Mouse (Mus musculus) lung, embryonic 14.5 days (tissue): ENCODE data around the gene Hnrnpa2b1. TPM values are rescaled to one million over a fixed set of nuclear protein-coding genes. Genes with fewer than 3 reads are reported as not detected.

Experiments
- ATAC-seq: fragments of 200-750 bp; cut with Nextera tagmentation; 2 replicates; pipeline ENCODE4 v1.8.0; 2017; ENCODE audit warnings: mild to moderate bottlenecking, moderate TSS enrichment, moderate library complexity; ENCODE audit not compliant: insufficient read depth
- DNase-seq: peaks from one replicate; pipeline ENCODE4 v3.0.0-alpha.2; 2015
- H3K27ac ChIP-seq: fragments of 300-500 bp; sonication (generic); 2 replicates; pipeline ENCODE4 v1.5.1; 2014; ENCODE audit warnings: low read depth, mild to moderate bottlenecking, moderate library complexity
- H3K27me3 ChIP-seq: fragments of 300-500 bp; sonication (generic); 2 replicates; pipeline ENCODE4 v1.6.1; 2014; ENCODE audit warnings: low read length, control low read depth; ENCODE audit not compliant: insufficient read depth
- H3K36me3 ChIP-seq: fragments of 300-500 bp; sonication (generic); 2 replicates; pipeline ENCODE4 v1.6.1; 2014; ENCODE audit warnings: control low read depth; ENCODE audit not compliant: insufficient read depth
- H3K4me1 ChIP-seq: fragments of 300-500 bp; sonication (generic); 2 replicates; pipeline ENCODE4 v1.6.1; 2014; ENCODE audit warnings: antibody characterized with exemption, control low read depth; ENCODE audit not compliant: insufficient read depth
- H3K4me2 ChIP-seq: fragments of 300-500 bp; sonication (generic); 2 replicates; pipeline ENCODE4 v1.6.1; 2014; ENCODE audit warnings: mild to moderate bottlenecking
- H3K4me3 ChIP-seq: fragments of 300-500 bp; sonication (generic); 2 replicates; pipeline ENCODE4 v1.5.1; 2014; ENCODE audit warnings: low read depth, low read length
- H3K9ac ChIP-seq: fragments of 300-500 bp; sonication (generic); 2 replicates; pipeline ENCODE4 v1.6.1; 2014
- H3K9me3 ChIP-seq: fragments of 300-500 bp; sonication (generic); 2 replicates; pipeline ENCODE4 v1.6.1; 2016; ENCODE audit warnings: low read depth, low read length, control low read depth
- CTCF ChIP-seq: IDR thresholded peaks from 2 replicates; pipeline ENCODE4 v1.5.1; 2016; ENCODE audit warnings: antibody characterized with exemption, low read depth
- WGBS: fragments of 180-500 bp; shearing (Covaris S2); extraction: QIAGEN DNeasy Blood & Tissue Kit; methylation state at CpG from one replicate; pipeline ENCODE4 v1.1.7; 2014; 5-methylcytosine and 5-hydroxymethylcytosine counted together
- polyA plus RNA-seq: library from polyadenylated mRNA; unstranded; fragments of >200 nt; fragmentation: Nextera tagmentation; extraction: Ambion mirVana; gene quantifications from 2 replicates; pipeline ENCODE4 v1.2.1, GENCODE M21; 2014

The Hnrnpa2b1 gene
- polyA plus RNA-seq, 1 experiment from 2014 or later = 1,221 TPM

- peak overlapping the region; percentile 61 for H3K4me2 ChIP-seq
- TF ChIP-seq CTCF = no peak
- peaks cover 61% of the 10 kb centered on the region for H3K36me3 ChIP-seq
- peak overlapping the region; percentile 100 for H3K4me3 ChIP-seq
- no peaks in the 10 kb centered on the region for H3K9me3 ChIP-seq
- peak overlapping the region; percentile 100 for H3K27ac ChIP-seq
- H3K27me3 ChIP-seq = no peaks in the 10 kb centered on the region
- H3K9ac ChIP-seq = peak overlapping the region; percentile 100
- H3K4me1 ChIP-seq = peaks cover 8% of the 10 kb centered on the region; the same call in 1 of the 2 replicates
- DNase-seq (peak; percentile 84), ATAC-seq (peak; percentile 10; the same call in 1 of the 2 replicates)
- WGBS = under 1% methylated on average over 63 of the region's 63 CpGs
Measured at GRCm38 (mm10) chr6:51468891-51469561, 668 bp downstream of the Hnrnpa2b1 start.

GRCm38 (mm10) chr6:51467649-51468048 is 2.0 kb downstream of the Hnrnpa2b1 start:
- WGBS = under 1% methylated on average over 2 of the region's 2 CpGs
- Histone ChIP-seq H3K4me3 (peak overlapping the region; percentile 100), H3K27ac (no peak overlapping the region), H3K9me3 (no peaks in the 10 kb centered on the region), H3K36me3 (peaks cover 59% of the 10 kb centered on the region), H3K4me2 (peak overlapping the region; percentile 61), H3K4me1 (0 out of 2 replicates have a peak, but pooled peaks cover 4% of the 10 kb centered on the region), H3K27me3 (no peaks in the 10 kb centered on the region), H3K9ac (peak overlapping the region; percentile 100)
- TF ChIP-seq CTCF = peak; percentile 45
- DNase-seq (peak; percentile 77), ATAC-seq (no peak)

GRCm38 (mm10) chr6:51460363-51460762 is 9.3 kb downstream of the Hnrnpa2b1 start:
- 65% methylated on average over 3 of the region's 3 CpGs for WGBS
- ATAC-seq (no peak), DNase-seq (peak; percentile 45)
- no peaks in the 10 kb centered on the region for H3K4me1 ChIP-seq
- no peaks in the 10 kb centered on the region for H3K27me3 ChIP-seq
- no peak for TF ChIP-seq CTCF
- no peak overlapping the region for H3K4me3 ChIP-seq
- no peaks in the 10 kb centered on the region for H3K9me3 ChIP-seq
- H3K9ac ChIP-seq = no peak overlapping the region
- H3K27ac ChIP-seq = no peak overlapping the region
- H3K4me2 ChIP-seq = no peak overlapping the region
- peaks cover 68% of the 10 kb centered on the region for H3K36me3 ChIP-seq

GRCm38 (mm10) chr6:51460021-51460360 is 9.7 kb downstream of the Hnrnpa2b1 start:
- ATAC-seq (no peak), DNase-seq (no peak)
- H3K27ac ChIP-seq = no peak overlapping the region
- no peak for TF ChIP-seq CTCF
- H3K9ac ChIP-seq = no peak overlapping the region
- no peaks in the 10 kb centered on the region for H3K4me1 ChIP-seq
- WGBS = 76% methylated on average over 4 of the region's 4 CpGs
- no peak overlapping the region for H3K4me2 ChIP-seq
- H3K9me3 ChIP-seq = no peaks in the 10 kb centered on the region
- peaks cover 64% of the 10 kb centered on the region for H3K36me3 ChIP-seq
- H3K4me3 ChIP-seq = no peak overlapping the region
- H3K27me3 ChIP-seq = no peaks in the 10 kb centered on the region

- Histone ChIP-seq H3K4me2 (no peak overlapping the region), H3K4me3 (no peak overlapping the region), H3K36me3 (peaks cover 59% of the 10 kb centered on the region), H3K4me1 (no peaks in the 10 kb centered on the region), H3K9me3 (no peaks in the 10 kb centered on the region), H3K9ac (no peak overlapping the region), H3K27ac (no peak overlapping the region), H3K27me3 (no peaks in the 10 kb centered on the region)
- DNase-seq (peak; percentile 61), ATAC-seq (peak; percentile 26; the same call in 1 of the 2 replicates)
- WGBS = 47% methylated on average over 5 of the region's 5 CpGs
- TF ChIP-seq CTCF = no peak
Measured at GRCm38 (mm10) chr6:51459313-51460020, 10.2 kb downstream of the Hnrnpa2b1 start.

- Histone ChIP-seq H3K9me3 (no peaks in the 10 kb centered on the region), H3K4me2 (no peak overlapping the region), H3K9ac (no peak overlapping the region), H3K27me3 (no peaks in the 10 kb centered on the region), H3K27ac (no peak overlapping the region), H3K36me3 (peaks cover 53% of the 10 kb centered on the region), H3K4me3 (no peak overlapping the region), H3K4me1 (no peaks in the 10 kb centered on the region)
- ATAC-seq (no peak), DNase-seq (peak; percentile 47)
- 40% methylated on average over 2 of the region's 2 CpGs for WGBS
- no peak for TF ChIP-seq CTCF
Measured at GRCm38 (mm10) chr6:51458925-51459312, 10.8 kb downstream of the Hnrnpa2b1 start.

GRCm38 (mm10) chr6:51457770-51458387 is 11.8 kb downstream of the Hnrnpa2b1 start:
- H3K9me3 ChIP-seq = no peaks in the 10 kb centered on the region
- no peak for ATAC-seq
- H3K4me2 ChIP-seq = no peak overlapping the region
- H3K4me3 ChIP-seq = no peak overlapping the region
- no peak overlapping the region for H3K9ac ChIP-seq
- WGBS = 68% methylated on average over 8 of the region's 8 CpGs
- TF ChIP-seq CTCF = no peak
- no peaks in the 10 kb centered on the region for H3K27me3 ChIP-seq
- no peak overlapping the region for H3K27ac ChIP-seq
- DNase-seq = peak; percentile 42
- no peaks in the 10 kb centered on the region for H3K4me1 ChIP-seq
- H3K36me3 ChIP-seq = peaks cover 43% of the 10 kb centered on the region
